In the genomic region with DNA sequence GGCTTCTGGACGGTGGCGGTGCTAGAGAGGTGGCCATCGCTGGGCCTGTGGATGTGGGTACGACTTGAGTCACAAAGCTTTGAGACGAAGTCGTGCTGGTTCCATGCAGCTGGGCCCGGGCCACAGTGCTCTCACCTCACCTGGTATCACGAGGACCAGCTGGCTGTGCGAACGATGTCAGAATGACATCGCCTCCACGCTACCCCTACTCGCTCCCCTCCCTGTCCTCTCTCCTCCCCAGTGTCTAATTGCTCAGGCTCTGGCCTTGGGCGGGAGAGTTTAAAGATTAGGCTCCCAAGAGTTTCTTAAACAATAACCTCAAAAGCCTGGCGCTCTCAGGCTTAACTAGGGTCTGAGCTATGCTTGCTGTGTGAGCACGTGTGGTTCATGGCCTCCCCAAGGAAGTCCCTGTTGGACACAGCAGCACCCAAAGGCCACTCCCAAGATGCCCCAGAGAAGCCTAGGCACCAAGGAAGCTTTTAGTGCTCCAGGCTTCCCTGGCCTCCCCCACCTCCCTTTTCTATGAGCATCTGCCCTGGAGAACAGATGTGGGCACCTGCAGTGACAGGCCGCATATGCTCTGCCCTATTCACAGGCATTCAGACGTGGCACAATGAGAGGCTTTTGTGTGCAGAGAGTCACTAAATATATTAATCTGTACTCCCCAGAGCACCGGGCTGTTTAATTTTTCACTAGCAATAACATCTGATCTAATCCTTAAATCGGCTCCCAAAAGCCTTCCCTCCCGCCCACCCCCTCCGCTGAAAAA, we compare ENCODE assay signal across 8 mouse cellular contexts. TPM values are rescaled to one million over a fixed set of nuclear protein-coding genes. Genes with fewer than 3 reads are reported as not detected.
DNase-seq lines count a peak whose midpoint lies in the region; ATAC-seq lines count a peak whose summit lies in the region.
"Had no signal": no experiment of that assay in that cellular context is flagged by ENCODE, and none has a peak within 500 bp of the region (broad histone marks: within the 10 kb centered on the region; RNA-seq: fewer than 3 reads in every experiment).

No protein-coding gene starts in this region.

- H3K4me3 ChIP-seq in megakaryocyte, embryonic 14.5 days (replicated peaks), result peak overlapping the region; percentile 81
- peak overlapping the region; percentile 48 for H3K4me3 ChIP-seq in forebrain, embryonic 15.5 days
- H3K4me3 ChIP-seq in liver, embryonic 13.5 days (replicated peaks), result peak overlapping the region; percentile 43
- peak overlapping the region; percentile 51 for H3K4me3 ChIP-seq in stomach, embryonic 16.5 days (replicated peaks; ENCODE audit: low read length)

- under 1% methylated on average over 22 of the region's 22 CpGs for WGBS in forebrain, embryonic 15.5 days
- 12% methylated on average over 22 of the region's 22 CpGs for WGBS in liver, embryonic 13.5 days (ENCODE audit: insufficient replicate concordance)
- WGBS in stomach, embryonic 16.5 days, result 17% methylated on average over 22 of the region's 22 CpGs

- DNase-seq in liver, embryonic 13.5 days, result no peak
- no peak for DNase-seq in spleen, postnatal 36 days (ENCODE audit: low spot score in 2 of 2)
- DNase-seq in layer of hippocampus, adult 9-11 months, result no peak

- H3K27me3 ChIP-seq in megakaryocyte, embryonic 14.5 days (replicated peaks), result peaks cover 85% of the 10 kb centered on the region
- H3K27me3 ChIP-seq in forebrain, embryonic 15.5 days, result no peaks in the 10 kb centered on the region
- H3K27me3 ChIP-seq in liver, embryonic 13.5 days, result peaks cover 78% of the 10 kb centered on the region
- H3K27me3 ChIP-seq in stomach, embryonic 16.5 days (ENCODE audit: control insufficient read depth, insufficient read depth, low read length), result peaks cover 20% of the 10 kb centered on the region

- H3K9ac ChIP-seq in forebrain, embryonic 15.5 days (replicated peaks), result peak overlapping the region; percentile 59
- H3K9ac ChIP-seq in liver, embryonic 13.5 days, result no peak overlapping the region
- peak overlapping the region; percentile 70 for H3K9ac ChIP-seq in stomach, embryonic 16.5 days (ENCODE audit: low read length)

- peaks cover 4% of the 10 kb centered on the region; the same call in 1 of the 2 replicates for H3K9me3 ChIP-seq in megakaryocyte, embryonic 14.5 days
- H3K9me3 ChIP-seq in forebrain, embryonic 15.5 days, result no peaks in the 10 kb centered on the region
- no peaks in the 10 kb centered on the region for H3K9me3 ChIP-seq in liver, embryonic 13.5 days (replicated peaks)
- no peaks in the 10 kb centered on the region for H3K9me3 ChIP-seq in stomach, embryonic 16.5 days (replicated peaks; ENCODE audit: control insufficient read depth, low read length)

- no peak for ATAC-seq in megakaryocyte, adult 5-6 weeks (ENCODE audit: poor library complexity, severe bottlenecking)
- peak; percentile 9; the same call in 1 of the 2 replicates for ATAC-seq in forebrain, embryonic 15.5 days (replicated peaks)
- ATAC-seq in liver, embryonic 13.5 days (ENCODE audit: low read depth), result 0 out of 2 replicates have a peak, but pooled peaks have one; percentile 11
- ATAC-seq in stomach, embryonic 16.5 days (ENCODE audit: insufficient read depth, low FRiP score), result peak; percentile 54
- ATAC-seq: activated CD4-positive, CD25-positive, alpha-beta regulatory T cell, adult 4 months had no signal

- H3K27ac ChIP-seq in forebrain, embryonic 15.5 days (replicated peaks), result peak overlapping the region; percentile 53
- H3K27ac ChIP-seq in liver, embryonic 13.5 days, result no peak overlapping the region
- peak overlapping the region; percentile 48; the same call in 1 of the 2 replicates for H3K27ac ChIP-seq in stomach, embryonic 16.5 days (ENCODE audit: low read length)

- H3K4me1 ChIP-seq in megakaryocyte, embryonic 14.5 days, result peaks cover 42% of the 10 kb centered on the region
- peaks cover 62% of the 10 kb centered on the region for H3K4me1 ChIP-seq in forebrain, embryonic 15.5 days
- peaks cover 15% of the 10 kb centered on the region for H3K4me1 ChIP-seq in liver, embryonic 13.5 days (replicated peaks)
- H3K4me1 ChIP-seq in stomach, embryonic 16.5 days (ENCODE audit: control insufficient read depth, insufficient read depth, low read length), result peaks cover 22% of the 10 kb centered on the region

- H3K36me3 ChIP-seq in megakaryocyte, embryonic 14.5 days (replicated peaks; ENCODE audit: low read length), result no peaks in the 10 kb centered on the region
- H3K36me3 ChIP-seq in forebrain, embryonic 15.5 days, result no peaks in the 10 kb centered on the region
- H3K36me3 ChIP-seq in liver, embryonic 13.5 days, result no peaks in the 10 kb centered on the region
- no peaks in the 10 kb centered on the region for H3K36me3 ChIP-seq in stomach, embryonic 16.5 days (ENCODE audit: control insufficient read depth, insufficient read depth, low read length)

- peak overlapping the region; percentile 92 for H3K4me2 ChIP-seq in forebrain, embryonic 15.5 days (replicated peaks)
- peak overlapping the region; percentile 57 for H3K4me2 ChIP-seq in liver, embryonic 13.5 days
- H3K4me2 ChIP-seq in stomach, embryonic 16.5 days (ENCODE audit: low read depth, low read length), result peak overlapping the region; percentile 80

RNA-seq across cellular contexts. Expression of gene Dll1, which starts 4.6 kb away (rescaled TPM):
- polyA plus RNA-seq in megakaryocyte, embryonic 14.5 days (2012; ENCODE audit: insufficient read depth, low replicate concordance), result 0.22 TPM in 1 of 2 replicates, not detected in the other
- not detected in 2 replicates for total RNA-seq in megakaryocyte, adult 5-6 weeks (2015)
- total RNA-seq in megakaryocyte, adult 5-6 weeks (2017), result 0.11 TPM in 1 of 2 replicates, not detected in the other
- polyA plus RNA-seq in forebrain, embryonic 15.5 days (2015; fragmentation: Nextera tagmentation; extraction: Ambion mirVana), result 34.6 and 35.9 TPM in 2 replicates
- polyA plus RNA-seq in liver, embryonic 13.5 days (2015; fragmentation: Nextera tagmentation; extraction: Ambion mirVana), result 1.1 and 1.3 TPM in 2 replicates
- polyA plus RNA-seq in stomach, embryonic 16.5 days (2015; fragmentation: Nextera tagmentation; extraction: Ambion mirVana), result 13.0 and 13.6 TPM in 2 replicates

RNA-seq across cellular contexts. Expression of gene Fam120b, which starts 14.7 kb away (rescaled TPM):
- polyA plus RNA-seq in megakaryocyte, embryonic 14.5 days (2012; ENCODE audit: insufficient read depth, low replicate concordance), result 1.4 and 1.5 TPM in 2 replicates
- total RNA-seq in megakaryocyte, adult 5-6 weeks (2015), result 10.8 and 11.8 TPM in 2 replicates
- total RNA-seq in megakaryocyte, adult 5-6 weeks (2017), result 13.0 and 16.6 TPM in 2 replicates
- 47.8 and 48.6 TPM in 2 replicates for polyA plus RNA-seq in forebrain, embryonic 15.5 days (2015; fragmentation: Nextera tagmentation; extraction: Ambion mirVana)
- polyA plus RNA-seq in liver, embryonic 13.5 days (2015; fragmentation: Nextera tagmentation; extraction: Ambion mirVana), result 6.3 and 7.3 TPM in 2 replicates
- polyA plus RNA-seq in stomach, embryonic 16.5 days (2015; fragmentation: Nextera tagmentation; extraction: Ambion mirVana), result 27.8 and 28.8 TPM in 2 replicates
